Mouse (Mus musculus): ENCODE measurements around the gene Rab5a. TPM values are rescaled to one million over a fixed set of nuclear protein-coding genes. Genes with fewer than 3 reads are reported as not detected.

The Rab5a gene
- total and polyA plus RNA-seq, 3 experiments, result 10.9 to 55.5 (median 48.5) TPM

DNA sequence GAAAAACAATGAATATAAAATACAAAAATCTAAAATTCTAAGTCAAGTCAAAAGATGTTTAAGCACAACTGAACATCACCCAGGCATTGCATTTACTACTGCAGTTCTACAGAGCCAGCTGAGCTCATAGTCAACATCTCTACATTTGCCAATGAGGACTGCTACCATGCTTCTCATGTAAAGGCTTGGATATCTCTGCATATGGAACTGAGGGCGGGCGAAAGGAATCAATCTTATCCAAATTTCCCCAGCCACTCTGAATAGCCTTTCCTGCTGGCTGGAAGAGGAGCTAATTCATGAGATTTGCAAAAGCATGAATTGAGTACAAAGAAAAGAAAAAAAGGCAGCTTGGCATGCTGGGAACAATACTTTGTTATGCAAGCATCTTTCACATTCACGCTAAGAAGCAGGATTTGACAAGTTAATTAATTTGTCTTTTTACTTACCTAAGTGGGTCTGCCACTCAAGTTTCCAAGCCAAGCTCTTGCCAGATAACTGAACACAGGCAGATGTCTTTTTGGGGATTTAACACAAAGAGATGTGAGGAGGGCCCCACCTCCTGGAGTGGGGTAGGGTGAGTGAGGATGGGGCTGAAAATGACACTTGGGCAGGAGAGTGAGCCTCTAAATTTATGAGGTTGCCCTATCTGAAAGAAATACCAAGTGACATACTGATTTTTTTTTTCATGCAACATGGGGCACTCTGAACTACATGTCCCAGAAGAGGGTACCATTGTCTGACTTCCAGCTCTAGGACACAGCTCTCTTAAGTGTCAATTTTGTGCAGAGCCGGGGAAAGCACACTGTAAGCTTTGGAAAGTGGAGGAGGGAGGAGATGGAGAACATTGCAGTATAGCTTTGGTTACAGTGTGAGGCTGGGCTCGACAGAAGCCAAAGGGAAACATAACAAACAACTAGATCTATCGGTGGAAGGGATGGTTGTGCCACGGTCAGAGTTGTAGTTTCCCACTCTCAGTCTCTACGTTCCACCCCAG is 72.6 kb downstream of the Rab5a start:
- Histone ChIP-seq H3K27ac (no peak overlapping the region), H3K79me2 (replicated peaks; ENCODE audit: control insufficient read depth, insufficient read depth, low read length) (no peaks in the 10 kb centered on the region), H3K27me3 (ENCODE audit: control insufficient read depth, insufficient read depth, low read length) (no peaks in the 10 kb centered on the region), H3K36me3 (ENCODE audit: control insufficient read depth, insufficient read depth, low read length) (no peaks in the 10 kb centered on the region), H3K4me1 (ENCODE audit: control insufficient read depth, insufficient read depth, low read length) (no peaks in the 10 kb centered on the region), H3K9ac (ENCODE audit: low read depth, low read length) (no peak overlapping the region), H3K4me3 (no peak overlapping the region)
- DNase-seq, result no peak
- intact Hi-C loops (cut with DNase I), result no loop called here
- no peak for TF ChIP-seq POLR2A (IDR thresholded peaks at IDR 0.05; ENCODE audit: insufficient read depth, low read depth, low read length)
- no peak for TF ChIP-seq CTCF (IDR thresholded peaks at IDR 0.05)
- TF ChIP-seq EP300 (IDR thresholded peaks at IDR 0.05; ENCODE audit: insufficient read depth, low read depth, low read length), result no peak
- WGBS, result 78% methylated on average over 8 of the region's 8 CpGs

DNA sequence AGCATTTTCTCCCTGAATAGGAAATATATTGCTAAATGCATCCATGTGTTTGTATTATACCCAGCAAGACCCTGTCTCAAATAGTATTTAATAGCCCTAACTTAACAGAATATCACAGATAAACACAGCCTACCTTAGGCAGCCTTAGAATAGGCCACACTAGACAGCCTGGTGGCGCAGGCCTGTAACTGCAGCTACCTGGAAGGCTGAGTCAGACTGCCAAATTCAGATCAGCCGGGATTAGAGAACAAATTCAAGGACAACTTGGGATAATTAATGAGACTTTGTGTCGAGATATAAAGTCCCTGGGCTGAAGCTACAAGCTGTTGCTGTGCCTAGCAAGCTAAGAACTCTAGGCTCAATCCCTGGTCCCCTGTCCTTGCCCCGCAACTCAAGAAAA is 75.1 kb downstream of the Rab5a start:
- no peaks in the 10 kb centered on the region for H3K27me3 ChIP-seq (ENCODE audit: control insufficient read depth, insufficient read depth, low read length)
- H3K36me3 ChIP-seq (ENCODE audit: control insufficient read depth, insufficient read depth, low read length), result no peaks in the 10 kb centered on the region
- no peak overlapping the region for H3K4me3 ChIP-seq
- no peak for DNase-seq
- TF ChIP-seq CTCF (IDR thresholded peaks at IDR 0.05) (peak; percentile 60), POLR2A (IDR thresholded peaks at IDR 0.05; ENCODE audit: insufficient read depth, low read depth, low read length) (no peak)
- WGBS, result 69% methylated on average over 4 of the region's 4 CpGs
- no peak overlapping the region for H3K9ac ChIP-seq (ENCODE audit: low read depth, low read length)
- no peak overlapping the region for H3K27ac ChIP-seq
- intact Hi-C loops (cut with DNase I), result no loop called here
- H3K4me1 ChIP-seq (ENCODE audit: control insufficient read depth, insufficient read depth, low read length), result no peaks in the 10 kb centered on the region
- H3K79me2 ChIP-seq (replicated peaks; ENCODE audit: control insufficient read depth, insufficient read depth, low read length), result no peaks in the 10 kb centered on the region

DNA sequence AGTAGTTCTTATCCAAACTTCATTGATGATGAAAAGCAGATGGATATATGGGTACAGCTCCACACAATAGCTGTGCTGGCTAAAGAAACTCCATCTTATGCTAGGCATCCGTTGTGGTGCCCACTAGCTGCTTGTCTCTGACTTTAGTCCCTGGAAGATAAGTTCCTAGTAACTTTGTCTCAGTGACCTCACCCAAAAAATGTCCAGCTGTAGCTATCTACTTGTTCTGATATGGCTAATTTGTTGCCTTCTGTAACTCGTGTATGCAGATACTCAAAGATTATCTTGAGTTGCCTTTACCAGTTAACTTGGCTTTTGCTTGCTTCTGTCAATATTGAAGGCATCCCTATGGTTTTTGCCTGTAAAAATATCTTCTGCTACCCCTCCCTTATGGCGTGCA is 75.8 kb downstream of the Rab5a start:
- H3K79me2 ChIP-seq (replicated peaks; ENCODE audit: control insufficient read depth, insufficient read depth, low read length), result no peaks in the 10 kb centered on the region
- DNase-seq, result no peak
- H3K4me3 ChIP-seq, result no peak overlapping the region
- no peaks in the 10 kb centered on the region for H3K4me1 ChIP-seq (ENCODE audit: control insufficient read depth, insufficient read depth, low read length)
- intact Hi-C loops (cut with DNase I), result no loop called here
- H3K9ac ChIP-seq (ENCODE audit: low read depth, low read length), result no peak overlapping the region
- no peak for TF ChIP-seq CTCF (IDR thresholded peaks at IDR 0.05)
- no peak for TF ChIP-seq EP300 (IDR thresholded peaks at IDR 0.05; ENCODE audit: insufficient read depth, low read depth, low read length)
- TF ChIP-seq POLR2A (IDR thresholded peaks at IDR 0.05; ENCODE audit: insufficient read depth, low read depth, low read length), result no peak
- H3K27ac ChIP-seq, result no peak overlapping the region
- no peaks in the 10 kb centered on the region for H3K36me3 ChIP-seq (ENCODE audit: control insufficient read depth, insufficient read depth, low read length)
- 54% methylated on average over 3 of the region's 3 CpGs for WGBS
- H3K27me3 ChIP-seq (ENCODE audit: control insufficient read depth, insufficient read depth, low read length), result no peaks in the 10 kb centered on the region

Other genes starting within 250 kb of the Rab5a start
- under 1 TPM; 0.10 to 0.16 TPM for gene Efhb, start 15.9 kb upstream of the Rab5a start, total RNA-seq (2021)
- 0.10 and 0.12 TPM in 2 replicates for gene Efhb, start 15.9 kb upstream of the Rab5a start, polyA plus RNA-seq (2012; rRNA removed)
- not detected for gene Pp2d1, start 60.2 kb downstream of the Rab5a start, total RNA-seq (2021)
- gene Pp2d1, start 60.2 kb downstream of the Rab5a start, polyA plus RNA-seq (2012; rRNA removed), result not detected in 2 replicates
- gene Kat2b, start 87.6 kb downstream of the Rab5a start, total RNA-seq (2021), result 10 to 100 TPM; 78.7 to 82.9 TPM
- 20.0 and 51.0 TPM in 2 replicates for gene Kat2b, start 87.6 kb downstream of the Rab5a start, polyA plus RNA-seq (2012; rRNA removed)
- under 1 TPM; 0.14 to 0.29 TPM for gene Sgo1, start 210.1 kb downstream of the Rab5a start, total RNA-seq (2021)
- gene Sgo1, start 210.1 kb downstream of the Rab5a start, polyA plus RNA-seq (2012; rRNA removed), result 0.04 and 0.09 TPM in 2 replicates

All from heart, adult 2 months (tissue).